Mouse (Mus musculus) kidney, adult 11 months (tissue): Measurements from ENCODE around the gene Trub1.
A peak's percentile ranks its signal among the peaks of the same experiment; 100 is the strongest.

Source experiments
- DNase-seq: peaks from one replicate; pipeline ENCODE4 v3.0.0; 2022

The Trub1 gene

GRCm38 (mm10) chr19:57452492-57453217 lies at the start of gene Trub1:
Gene Trub1, plus strand, starts transcription at chr19:57452912.
- DNase-seq, result peak; percentile 77

GRCm38 (mm10) chr19:57403700-57404501 lies 48.8 kb upstream of the Trub1 start:
- DNase-seq, result peak; percentile 79

GRCm38 (mm10) chr19:57404502-57404848 lies 48.2 kb upstream of the Trub1 start:
- DNase-seq, result no peak

GRCm38 (mm10) chr19:57407947-57408346 lies 44.8 kb upstream of the Trub1 start:
- DNase-seq, result no peak

DNA sequence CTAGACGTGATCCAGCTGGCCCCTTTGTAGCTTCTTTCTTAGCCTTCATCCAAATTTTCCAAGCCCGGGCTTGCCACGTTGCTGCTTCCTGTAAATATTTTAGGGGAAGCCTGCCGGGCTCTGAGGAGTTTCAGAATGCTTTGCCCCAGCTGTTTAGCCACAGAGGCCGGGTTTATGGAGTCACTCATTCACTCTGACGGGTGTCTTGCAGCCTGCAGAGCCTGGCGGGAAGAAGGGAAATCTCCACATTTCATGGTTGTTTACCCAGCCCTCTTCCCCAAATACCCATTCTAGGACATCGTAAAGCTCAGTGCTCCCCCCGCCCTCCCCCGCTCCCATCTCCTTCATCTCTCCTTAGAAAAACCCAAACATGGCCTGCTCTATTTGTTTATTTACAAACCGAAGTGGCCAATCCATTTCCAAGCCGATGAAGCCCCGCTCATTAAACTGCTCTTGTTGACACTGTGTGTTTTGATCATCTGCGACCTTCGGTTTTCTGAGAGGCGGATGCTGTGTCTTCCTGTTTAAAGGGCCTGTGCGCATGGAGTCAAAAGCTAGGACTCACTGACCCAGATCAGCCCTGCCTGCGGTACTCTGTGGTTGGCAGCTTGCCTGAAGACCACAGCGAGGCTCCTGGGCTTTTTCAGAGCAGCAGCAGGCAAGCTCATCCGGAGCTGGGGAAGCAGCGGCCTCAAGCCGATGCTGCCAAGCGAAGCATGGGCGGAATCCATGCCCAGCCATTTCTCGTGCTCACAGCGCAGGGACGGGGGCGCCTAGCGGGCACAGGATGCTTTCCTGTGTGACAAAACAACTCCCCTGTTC lies 41.1 kb upstream of the Trub1 start:
- peak; percentile 79 for DNase-seq

DNA sequence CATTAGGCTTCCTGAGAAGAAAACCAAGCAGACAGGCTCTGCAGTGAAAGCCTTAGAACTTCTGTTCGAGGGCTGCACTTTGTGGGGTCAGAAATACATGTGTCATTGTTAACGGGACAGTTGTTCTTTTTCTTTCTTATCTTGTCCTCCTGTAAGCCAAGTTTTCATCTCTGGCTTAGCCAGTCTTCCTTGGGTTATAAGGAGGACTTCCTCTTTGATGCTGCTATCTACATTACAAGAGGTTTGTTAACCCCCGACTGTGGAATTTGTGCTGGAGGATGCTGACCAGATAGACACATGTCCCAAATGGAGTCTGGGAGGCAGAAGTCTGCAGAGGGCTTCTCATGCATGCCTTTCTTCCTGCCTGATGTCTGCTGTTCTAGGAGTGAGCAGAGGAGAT lies 39.5 kb upstream of the Trub1 start:
- no peak for DNase-seq

GRCm38 (mm10) chr19:57413918-57414317 lies 38.8 kb upstream of the Trub1 start:
- DNase-seq, result no peak

GRCm38 (mm10) chr19:57415031-57415807 lies 37.5 kb upstream of the Trub1 start:
- DNase-seq, result no peak

- DNase-seq, result no peak
Observed at GRCm38 (mm10) chr19:57417800-57418580, 34.7 kb upstream of the Trub1 start.

DNA sequence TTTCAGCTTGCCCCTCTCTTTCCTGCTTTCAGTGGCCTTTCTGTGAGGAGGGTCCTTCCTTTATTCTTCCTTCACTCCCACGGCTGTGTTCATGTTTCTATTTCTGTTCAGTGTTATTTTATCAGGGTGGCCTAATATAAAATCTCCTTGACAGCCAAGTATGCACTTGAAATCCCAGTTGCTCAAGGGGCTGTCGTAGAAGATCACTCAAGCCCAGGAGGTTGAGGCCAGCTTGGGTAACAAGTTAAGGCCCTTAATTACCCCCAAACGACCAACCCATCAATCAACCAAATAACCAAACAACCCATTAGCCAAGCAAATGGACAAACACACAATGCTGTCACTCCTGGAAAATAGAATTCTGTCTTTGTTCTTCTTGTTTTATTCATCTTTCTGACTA lies 29.3 kb upstream of the Trub1 start:
- no peak for DNase-seq

- no peak for DNase-seq
Observed at GRCm38 (mm10) chr19:57425296-57425695, 27.4 kb upstream of the Trub1 start.

- no peak for DNase-seq
Observed at GRCm38 (mm10) chr19:57426841-57427240, 25.9 kb upstream of the Trub1 start.

- DNase-seq, result no peak
Observed at GRCm38 (mm10) chr19:57427756-57428438, 24.8 kb upstream of the Trub1 start.

GRCm38 (mm10) chr19:57428641-57429040 lies 24.1 kb upstream of the Trub1 start:
- DNase-seq, result no peak

DNA sequence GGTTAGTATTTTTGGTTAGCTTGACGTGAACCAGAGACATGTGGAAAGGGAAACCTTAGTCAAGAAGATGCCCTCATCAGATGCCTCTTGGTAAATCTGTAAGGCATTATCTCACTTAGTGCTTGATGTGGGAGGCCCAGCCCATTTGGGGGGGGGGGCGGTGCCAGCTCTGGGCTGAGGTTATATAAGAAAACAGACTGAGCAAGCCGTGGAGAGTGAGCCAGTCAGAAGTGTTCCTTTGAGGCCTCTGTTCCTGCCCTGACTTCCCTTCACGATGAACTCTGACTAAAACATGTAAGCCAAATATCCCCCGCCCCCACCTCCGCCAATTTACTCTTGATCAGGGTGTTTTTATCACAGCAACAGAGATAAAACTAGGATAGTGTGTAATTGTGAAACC lies 22.8 kb upstream of the Trub1 start:
- DNase-seq, result no peak

GRCm38 (mm10) chr19:57431476-57431875 lies 21.2 kb upstream of the Trub1 start:
- DNase-seq, result no peak

GRCm38 (mm10) chr19:57434024-57434423 lies 18.7 kb upstream of the Trub1 start:
- no peak for DNase-seq

DNA sequence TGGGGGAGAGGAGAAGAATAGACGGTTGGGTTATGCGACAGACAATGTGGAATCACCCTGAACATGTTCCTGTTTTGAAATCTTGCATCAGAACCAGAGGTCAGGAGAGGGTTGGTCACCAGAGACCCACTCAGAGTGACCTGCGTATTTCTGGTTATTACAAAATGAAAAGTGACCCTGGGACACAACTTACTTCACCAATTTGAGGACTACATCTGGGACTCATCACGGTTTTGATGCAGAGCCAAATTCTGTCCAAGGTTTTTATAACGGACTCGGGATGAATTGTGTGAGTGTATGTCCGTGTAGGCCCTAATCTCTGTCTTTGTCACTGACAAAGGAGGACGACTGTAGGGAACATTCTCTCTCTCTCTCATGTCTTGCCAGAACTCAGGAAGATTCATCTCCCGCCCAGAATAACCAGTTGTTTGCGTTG lies 16.1 kb upstream of the Trub1 start:
- peak; percentile 39 for DNase-seq

DNA sequence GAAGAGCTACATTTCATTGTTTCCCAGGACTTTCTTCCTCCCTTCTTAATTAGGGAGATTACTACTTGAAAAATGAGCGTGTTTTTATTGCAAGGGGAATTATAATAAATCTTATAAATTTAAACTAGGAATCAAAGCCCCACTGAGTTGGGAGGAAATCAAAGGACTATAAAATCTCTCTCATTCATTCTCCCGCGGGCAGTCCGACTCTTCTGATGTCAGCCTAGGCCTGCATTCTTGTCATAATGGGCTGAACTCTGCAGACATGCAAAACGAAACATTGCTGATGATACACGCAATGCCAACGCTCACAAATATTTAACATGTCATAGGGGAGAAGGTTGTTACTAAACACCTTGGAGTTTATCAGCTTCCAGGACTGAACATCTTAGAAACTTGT lies 15.7 kb upstream of the Trub1 start:
- no peak for DNase-seq

GRCm38 (mm10) chr19:57439296-57439695 lies 13.4 kb upstream of the Trub1 start:
- DNase-seq, result no peak

DNA sequence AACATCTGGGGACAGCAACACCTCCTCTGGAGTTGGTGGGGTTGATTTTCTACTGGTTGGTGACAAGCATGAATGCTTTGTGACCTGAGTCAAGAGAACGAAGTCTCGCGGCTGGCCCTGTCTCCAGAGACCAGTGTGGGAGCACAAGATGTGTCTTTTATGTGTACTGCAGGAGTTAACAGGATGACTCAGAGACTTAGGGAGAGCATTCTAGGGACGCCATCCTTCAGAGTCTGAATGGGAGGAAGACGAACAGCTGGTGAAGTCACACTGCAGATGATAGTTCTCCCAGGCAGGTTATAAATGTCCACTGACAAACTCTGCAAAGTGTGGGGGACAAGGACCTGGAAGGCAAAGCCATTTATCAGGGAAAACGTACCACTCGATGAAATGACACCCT lies 11.2 kb upstream of the Trub1 start:
- DNase-seq, result no peak
